Mouse (Mus musculus): ENCODE results near the gene Dnajc9.
A peak's percentile ranks its signal among the peaks of the same experiment; 100 is the strongest.

- TF ChIP-seq CTCF (IDR thresholded peaks at IDR 0.05; ENCODE audit: borderline replicate concordance, insufficient read depth, low read length) (peak; percentile 43; the same call in 1 of the 2 replicates), POLR2A (IDR thresholded peaks at IDR 0.05; ENCODE audit: low read depth, low read length) (no peak)
Observed at GRCm38 (mm10) chr14:20400071-20400470, 11.4 kb upstream of the Dnajc9 start.

All from embryonic fibroblast, embryonic 13.5 days (primary cell).